Mouse (Mus musculus): ENCODE measurements at regions not wholly inside any gene's neighbourhood (a gene's known extent, or its start where the extent isn't known, plus 50 kb on each side); places are given as distances from the start of the nearest gene placed in this dataset.
"Not testable (repeated sequence)": the region's sequence is repeated elsewhere in the genome, so short reads cannot be mapped to it uniquely, and the experiment has no call there.

DNA sequence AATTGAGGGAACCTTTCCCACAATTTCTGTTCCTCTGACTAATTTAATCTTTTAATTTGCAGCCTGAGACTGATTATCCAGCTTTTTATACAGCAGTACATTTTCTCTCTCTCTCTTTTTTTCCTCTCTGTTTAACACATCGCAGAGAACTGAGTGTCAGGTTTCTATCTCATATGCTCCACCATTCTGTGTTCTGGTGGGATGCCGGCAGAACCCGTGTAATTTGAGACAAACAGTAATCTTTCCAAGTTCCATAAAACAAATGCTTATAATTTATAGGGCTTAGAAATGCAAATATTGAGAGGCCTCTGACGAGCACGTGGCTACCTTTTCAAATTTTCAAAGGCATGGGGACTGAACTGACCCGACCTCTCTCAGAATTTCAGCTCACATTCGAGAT lies 59.1 kb downstream of the Zbtb18 start:
- no peak for DNase-seq (ENCODE audit: low spot score)

DNA sequence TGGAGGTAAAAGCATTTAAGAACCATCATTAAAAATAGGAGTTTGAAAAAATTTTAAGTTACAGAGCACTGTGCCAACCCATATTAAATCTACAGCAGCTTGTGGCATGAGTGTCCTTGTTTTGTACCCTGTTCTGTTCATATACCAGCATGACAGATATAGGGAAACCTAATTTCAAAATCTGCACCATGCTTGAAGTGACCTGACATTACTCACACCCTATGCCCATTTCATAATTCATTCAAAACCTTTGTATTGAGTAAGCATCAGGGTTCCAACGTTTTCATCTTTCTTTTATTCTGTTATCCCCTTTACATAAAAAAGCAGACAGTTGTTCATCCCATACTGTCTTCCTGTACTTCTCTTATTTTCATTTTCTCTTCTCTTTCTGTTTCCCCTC lies 61.8 kb downstream of the Zbtb18 start:
- no peak for DNase-seq (ENCODE audit: low spot score)

DNA sequence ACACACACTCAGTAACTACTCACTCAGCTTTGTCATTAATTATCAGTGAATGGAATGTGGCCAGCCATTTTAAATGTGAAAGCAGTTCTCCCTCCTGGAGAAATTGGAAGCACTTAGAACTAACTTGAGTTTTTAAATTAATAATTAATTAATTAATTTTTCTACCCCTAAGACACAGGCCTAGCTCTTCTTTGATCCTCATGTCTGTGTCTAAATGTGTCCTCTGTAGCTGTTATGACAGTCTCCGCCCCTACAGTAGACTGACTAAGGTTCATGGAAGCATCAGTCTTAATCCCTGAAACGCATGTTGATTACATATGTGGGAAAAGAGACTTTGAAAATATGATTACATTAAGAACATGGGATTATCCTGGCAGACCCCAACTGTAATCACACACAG lies 62.6 kb downstream of the Zbtb18 start:
- DNase-seq (ENCODE audit: low spot score): no peak

DNA sequence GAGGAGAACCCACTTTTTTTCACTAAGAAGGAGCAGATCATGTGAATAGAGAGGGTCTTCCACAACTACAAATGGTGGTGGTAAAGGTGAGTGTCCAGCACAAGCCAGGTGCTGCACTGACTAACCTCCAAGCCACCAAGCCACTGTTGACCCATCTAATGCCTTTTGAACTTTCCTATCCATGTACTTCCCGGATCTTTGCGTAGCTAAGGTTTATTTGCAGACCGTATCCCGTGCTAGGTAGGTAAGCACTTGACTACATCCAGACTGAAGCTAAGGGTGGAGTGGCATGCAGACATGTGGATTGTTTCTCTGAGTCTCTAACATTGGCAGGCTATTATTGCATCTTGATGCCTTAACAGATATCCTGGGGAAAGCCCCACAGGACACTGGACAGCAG lies 65.2 kb downstream of the Zbtb18 start:
- DNase-seq (ENCODE audit: low spot score): not testable (repeated sequence)

DNA sequence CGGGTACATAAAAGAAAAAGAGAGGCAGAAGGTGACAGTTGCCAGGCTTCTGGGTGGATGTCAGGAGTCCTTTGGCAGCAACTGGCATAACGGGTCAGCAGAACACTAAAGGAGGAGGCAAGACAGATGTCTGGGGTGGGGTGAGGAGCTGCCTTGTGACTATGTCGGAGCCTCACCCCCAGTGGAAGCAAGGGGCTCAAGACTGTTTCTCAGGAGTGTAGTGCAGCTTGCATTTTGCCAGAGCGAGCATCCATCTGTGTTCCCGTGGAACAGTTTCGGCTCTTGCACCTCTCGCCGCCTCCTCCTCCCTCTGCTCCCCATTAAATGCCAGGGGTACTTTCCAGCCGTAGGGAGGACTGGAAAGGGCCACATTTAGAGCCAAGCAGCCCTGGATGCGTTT lies 67.6 kb downstream of the Zbtb18 start:
- DNase-seq (ENCODE audit: low spot score): no peak

DNA sequence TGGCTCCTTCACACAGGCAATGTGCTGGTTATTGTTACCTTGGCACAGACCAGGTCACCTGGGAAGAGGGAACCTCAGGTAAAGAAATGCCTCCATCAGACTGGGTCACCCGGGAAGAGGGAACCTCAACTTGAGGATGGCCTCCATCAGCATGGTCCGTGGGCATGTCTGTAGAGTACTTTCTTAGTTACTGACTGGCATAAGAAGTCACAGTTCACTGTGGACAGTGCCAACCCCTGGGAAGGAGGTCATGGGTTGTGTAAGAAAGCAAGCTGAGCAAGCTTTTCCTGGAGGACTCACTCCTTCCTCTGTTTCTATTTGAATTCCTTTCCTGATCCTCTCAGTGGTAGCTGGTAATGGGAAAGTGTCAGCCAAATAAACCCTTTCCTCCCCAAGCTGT lies 70.0 kb downstream of the Zbtb18 start:
- no peak for DNase-seq (ENCODE audit: low spot score)

DNA sequence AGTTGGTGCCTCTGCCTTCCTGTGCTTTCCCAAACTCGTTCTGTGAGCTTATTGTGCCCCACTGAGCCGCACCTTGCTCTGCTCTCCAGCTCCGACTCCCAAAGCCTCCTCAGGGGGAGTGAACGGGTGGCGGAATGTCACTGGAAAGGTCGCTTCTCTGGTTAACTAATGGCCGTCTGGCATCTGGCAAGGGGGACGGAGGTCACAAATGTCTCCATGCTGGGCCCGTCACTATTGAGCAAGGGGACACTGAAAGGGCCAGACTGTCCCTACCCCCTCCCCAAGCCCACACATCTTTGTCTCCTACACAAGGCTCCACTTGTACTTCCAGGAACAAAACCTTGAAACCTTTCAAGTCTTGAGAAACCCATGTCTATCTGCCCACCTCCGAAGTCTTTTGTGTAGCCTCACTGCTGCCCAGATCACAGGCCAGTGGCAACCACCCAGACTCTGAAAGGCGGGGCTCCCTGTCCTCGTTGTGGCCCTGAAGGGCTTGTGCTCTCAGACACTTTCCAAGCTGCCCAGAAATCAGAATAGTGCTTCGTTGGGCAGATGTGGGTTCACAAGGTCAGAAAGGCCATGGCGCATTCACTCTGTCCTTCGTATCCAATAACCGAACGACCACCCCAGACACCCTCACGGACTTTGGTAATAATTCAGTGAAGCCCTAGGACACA lies 75.9 kb downstream of the Zbtb18 start:
- no peak for DNase-seq (ENCODE audit: low spot score)

DNA sequence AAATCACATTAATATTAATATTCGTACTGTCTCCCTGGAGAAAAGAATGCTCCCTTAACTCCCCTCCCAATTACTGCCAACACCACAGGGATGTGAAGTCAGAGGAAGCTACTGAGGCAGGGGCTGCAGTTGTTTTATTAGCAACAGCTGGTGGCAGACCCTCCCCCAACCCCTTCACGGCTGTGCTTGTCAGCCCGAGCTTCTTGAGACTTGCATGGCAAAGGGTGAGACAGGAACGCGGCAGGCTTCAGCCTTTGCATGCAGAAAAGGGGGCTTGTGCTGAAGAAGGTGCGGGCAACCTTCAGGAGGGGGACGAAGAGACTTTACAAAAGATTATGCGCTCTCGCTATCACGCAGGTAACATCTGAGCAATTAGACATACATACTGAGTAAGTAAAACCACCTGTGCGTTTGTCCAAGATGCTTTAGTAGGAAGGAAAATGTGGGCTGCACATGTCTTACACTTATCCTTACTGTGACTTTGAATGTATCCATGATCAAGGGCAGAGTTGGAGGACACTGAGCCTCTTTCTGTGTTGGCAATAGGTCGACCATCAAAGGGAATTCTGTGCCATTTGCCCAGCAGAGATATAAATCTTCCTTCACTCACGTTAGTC lies 76.9 kb downstream of the Zbtb18 start:
- DNase-seq (ENCODE audit: low spot score): no peak

DNA sequence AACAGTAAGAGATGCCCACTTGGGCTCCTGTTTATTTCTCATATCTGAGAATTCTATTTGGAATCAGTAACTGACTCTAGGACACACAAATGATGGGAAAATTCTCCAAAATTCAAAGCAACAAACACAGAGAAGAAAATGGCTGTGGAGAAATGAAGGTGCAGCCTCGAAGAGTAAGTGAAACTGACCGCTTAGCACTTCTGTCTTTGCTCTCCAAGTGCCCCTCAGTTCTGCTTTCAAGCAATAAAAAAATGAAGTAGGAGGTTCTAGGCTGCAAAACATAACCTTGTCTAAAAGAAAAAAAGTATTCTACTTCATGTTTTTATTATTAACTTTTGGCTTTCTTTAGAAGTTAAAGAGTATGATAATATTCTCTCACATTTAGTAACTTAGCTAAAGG lies 79.0 kb downstream of the Zbtb18 start:
- no peak for DNase-seq (ENCODE audit: low spot score)

DNA sequence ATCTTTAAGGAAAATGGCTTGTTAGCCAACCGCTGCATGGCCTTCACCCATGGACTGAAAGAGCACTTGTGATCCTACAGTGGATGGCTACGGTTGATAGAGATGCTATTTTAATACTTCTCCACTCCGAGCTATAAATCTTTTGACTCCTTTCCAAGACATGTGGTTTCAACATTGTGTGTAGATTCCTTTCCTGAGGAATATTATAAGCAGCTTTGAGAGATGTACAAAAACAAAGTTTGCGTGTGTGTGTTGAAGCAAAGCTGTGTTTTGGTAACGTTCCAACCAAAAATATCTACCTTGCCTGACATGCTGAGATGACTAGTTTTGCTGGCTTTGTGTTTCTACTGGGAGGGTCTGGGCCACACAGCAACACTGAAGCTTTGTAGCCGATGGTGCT lies 83.0 kb downstream of the Zbtb18 start:
- no peak for DNase-seq (ENCODE audit: low spot score)

DNA sequence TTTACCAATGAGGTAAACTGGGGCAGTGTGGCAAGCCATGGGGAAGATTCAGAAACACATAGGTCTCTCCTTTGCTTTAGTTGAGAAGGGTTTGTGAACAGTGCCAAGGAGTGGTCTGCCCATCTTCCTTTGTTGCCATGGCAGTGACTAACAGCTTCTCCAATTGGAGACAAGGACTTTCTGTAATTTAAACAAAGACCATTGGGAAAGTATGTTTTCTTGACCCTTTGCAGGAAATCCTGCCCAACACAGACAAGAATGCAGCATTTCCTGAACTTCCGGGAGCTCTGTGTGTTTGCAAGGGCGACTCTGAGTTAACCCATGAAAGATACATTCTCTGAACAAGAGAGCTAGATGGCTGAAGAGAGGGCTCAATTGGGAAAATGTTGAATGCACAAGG lies 89.6 kb downstream of the Zbtb18 start:
- DNase-seq (ENCODE audit: low spot score): no peak

DNA sequence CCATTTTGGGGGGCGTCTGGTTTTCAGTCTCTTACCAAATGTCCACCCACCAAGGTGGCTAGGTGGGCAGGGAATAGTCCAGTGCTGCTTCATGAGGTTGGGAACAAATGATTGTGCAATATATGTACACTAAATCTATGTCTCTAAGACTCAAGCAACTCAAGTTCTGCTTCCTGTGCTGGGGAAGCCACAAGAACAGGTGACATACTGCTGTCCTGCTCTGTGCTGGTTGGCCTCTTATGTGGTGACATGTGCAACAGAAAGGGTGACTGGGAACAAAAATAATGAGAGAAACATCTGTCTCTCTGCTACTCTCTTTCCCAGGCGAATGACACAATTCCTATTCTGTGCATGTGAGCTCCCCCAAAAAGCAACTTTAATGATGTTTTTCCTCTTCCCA lies 90.5 kb downstream of the Zbtb18 start:
- no peak for DNase-seq (ENCODE audit: low spot score)

DNA sequence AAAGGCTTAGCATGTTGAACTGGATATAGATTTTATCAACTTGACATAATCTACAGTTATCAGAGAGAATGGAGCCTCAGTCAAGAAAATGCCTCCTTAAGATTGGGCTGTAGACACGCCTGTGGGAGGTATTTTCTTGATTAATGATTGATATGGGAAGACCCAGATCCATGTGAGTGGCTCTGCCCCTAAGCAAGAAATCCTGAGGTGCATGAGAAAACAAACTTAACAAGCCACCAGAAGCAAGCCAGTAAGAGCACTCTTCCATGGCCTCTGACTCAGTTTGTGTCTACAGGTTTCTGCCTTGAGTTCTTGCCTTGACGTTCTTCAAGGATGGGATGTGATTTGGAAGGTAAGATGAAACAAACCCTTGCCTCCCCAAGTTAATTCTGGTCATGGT lies 91.2 kb downstream of the Zbtb18 start:
- no peak for DNase-seq (ENCODE audit: low spot score)

DNA sequence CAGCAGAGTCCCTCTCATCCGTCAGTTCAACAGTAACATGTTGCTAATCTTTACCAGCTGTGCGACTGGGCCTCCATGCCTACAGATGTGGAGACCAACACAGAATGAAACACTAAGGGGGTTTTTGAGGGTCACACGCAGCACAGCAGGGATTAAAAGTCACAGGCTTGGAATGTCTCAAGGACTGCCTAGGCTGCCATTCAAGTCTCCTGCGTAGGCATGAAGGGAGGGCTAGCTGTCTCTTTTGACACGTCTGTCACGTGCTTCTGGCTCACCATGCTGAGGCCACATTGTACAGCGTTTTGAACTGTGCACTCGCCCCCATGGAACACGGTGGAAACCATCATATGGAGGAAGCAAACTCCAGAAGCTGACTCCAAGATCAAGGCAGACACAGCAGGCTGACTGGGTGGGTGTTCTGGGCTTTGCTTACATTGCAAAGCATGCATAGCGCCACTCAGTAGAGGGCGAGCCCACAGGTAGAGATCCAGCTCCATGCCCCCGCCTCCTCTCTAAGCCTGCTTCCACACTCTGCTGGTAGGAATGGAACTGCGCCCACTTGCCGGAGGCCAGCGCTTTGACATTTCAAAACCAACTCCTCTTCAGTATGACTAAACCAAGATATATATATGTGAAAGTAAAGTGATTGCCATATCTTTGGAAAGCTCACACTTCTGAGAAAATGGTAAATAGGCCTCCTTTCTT lies 103.0 kb downstream of the Zbtb18 start:
- DNase-seq (ENCODE audit: low spot score): no peak

DNA sequence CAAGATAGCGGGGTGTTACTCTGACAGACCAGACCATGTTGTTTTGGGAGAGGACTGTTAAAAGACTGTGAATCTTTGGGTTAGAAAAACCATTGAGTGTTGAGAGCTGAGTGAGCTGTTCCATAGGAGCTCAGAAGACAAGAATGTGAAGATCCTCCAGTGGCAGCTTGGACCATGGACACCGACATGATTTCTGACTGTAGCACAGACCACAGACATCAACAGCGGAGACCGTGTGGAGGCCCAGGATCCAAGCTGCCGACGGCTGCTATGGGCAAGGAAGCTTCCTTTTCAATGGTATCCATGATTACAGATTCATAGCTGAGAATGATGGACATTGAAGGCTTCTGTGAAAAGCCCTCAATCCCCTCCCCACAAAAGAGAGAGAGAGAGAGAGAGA lies 105.6 kb downstream of the Zbtb18 start:
- DNase-seq (ENCODE audit: low spot score): no peak

DNA sequence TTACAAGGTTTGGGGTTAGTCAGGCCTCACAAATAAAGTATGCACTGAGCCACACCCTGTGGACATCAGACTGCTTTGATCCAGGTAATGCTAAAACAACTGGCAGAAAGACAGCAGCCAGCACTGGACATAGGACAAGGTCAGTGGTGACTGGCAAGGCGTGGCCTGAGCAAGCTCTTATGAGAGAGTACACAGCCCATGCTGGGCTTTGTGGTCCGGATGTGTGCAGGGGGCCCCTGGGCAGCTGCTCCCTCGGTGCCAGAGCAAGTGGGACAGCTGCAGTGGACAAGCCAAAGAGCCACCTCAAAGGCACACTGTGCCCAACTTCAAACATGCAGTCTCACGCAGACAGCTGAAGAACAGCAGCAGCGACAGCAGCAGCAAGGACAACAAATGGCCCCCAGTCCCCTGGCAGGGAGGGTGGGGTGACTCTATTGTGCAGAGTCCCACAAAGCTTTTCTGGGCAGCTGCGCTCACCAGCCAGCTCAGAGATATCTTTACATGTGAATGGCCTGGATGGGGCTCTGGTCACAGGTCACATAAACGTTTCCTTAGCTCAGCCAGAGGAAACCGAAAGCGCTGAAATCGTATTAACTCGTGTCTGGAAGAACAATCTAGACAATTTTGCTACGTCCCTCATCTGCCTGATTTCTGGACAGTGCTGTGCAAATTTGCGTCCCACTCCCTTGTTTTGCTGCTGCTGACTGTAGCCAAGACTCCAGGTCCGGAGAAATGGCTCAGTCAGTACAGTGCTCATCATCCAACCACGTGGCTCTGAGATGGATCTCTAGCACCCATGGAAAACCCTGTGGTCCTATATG lies 113.5 kb downstream of the Zbtb18 start:
- DNase-seq (ENCODE audit: low spot score): peak; percentile 60

DNA sequence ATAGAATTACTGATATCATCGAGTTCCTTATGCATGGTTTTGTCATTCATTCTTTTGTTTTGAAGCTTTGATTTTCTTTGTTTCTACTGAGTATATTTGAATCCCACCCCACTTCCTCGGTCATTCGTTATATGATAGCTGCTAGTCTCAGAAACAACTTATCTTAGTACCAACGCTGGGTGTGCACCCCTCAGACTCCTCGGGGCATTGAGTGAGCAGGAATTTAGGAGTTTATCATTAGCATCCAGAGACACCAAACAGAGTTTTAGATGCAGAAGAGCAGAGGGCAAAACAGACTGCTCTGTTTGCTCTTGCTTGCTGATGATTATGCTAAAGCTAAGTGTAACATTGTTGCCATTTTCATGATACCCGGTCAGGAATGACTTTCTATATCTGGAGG lies 115.3 kb downstream of the Zbtb18 start:
- DNase-seq (ENCODE audit: low spot score): no peak

DNA sequence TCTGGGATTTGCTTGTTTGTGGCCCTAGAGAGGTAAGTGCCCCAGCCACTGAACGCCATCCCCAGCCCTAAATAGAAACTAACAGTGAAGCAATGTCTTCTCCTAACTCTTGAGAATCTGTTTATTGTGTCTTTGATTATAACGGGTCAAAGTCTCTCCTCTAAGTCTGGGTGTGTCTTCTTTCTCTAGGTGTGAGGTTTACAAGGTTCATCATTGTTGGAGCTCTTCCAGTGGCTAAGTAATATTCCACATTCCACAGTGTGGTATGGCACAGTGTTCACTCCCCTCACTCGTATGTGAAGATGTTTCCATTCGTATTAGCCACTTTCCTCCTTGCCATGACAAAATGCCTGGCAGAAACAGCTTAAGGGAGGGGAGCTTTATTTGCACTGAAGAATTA lies 115.7 kb downstream of the Zbtb18 start:
- no peak for DNase-seq (ENCODE audit: low spot score)

DNA sequence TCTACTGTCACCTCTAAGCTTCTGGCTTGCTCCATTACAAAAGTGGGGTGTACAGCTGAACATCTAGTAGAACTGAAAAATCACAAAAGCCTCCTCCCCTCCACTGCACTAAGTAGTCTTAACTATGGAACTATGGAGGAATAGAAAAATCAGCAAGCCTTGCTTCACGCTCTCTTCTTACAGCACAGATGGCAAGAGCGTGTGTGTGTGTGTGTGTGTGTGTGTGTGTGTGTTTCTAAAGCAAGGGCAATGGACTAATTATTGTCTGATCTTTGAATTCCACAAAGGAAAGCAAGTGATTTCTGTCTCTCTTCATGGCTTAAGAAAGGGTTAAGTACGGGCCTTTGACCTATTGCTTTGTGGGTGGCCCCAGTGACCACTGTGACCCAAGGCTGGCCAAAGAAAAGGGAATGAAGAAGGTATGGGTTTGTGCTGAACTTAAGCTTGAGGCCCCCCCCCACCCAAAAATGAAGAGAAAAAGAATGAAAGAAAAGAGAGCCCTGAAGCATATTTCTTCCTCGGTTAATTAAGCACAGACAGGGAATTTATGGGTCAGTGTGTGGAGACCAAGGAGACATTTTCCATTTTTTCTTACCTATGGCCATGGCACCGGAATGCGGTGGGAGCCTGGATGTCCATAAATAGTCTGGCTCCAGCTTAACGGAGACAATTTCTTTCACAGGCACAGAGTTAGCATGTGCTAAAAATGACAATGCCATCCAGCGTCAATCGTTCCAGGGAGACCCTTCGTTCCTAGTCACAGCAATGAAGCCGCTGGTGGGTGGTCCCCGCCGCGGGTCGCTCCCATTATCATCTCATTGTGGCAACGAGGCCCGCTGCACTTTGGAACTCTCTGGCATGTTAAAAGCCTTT lies 119.8 kb downstream of the Zbtb18 start:
- DNase-seq (ENCODE audit: low spot score): no peak

DNA sequence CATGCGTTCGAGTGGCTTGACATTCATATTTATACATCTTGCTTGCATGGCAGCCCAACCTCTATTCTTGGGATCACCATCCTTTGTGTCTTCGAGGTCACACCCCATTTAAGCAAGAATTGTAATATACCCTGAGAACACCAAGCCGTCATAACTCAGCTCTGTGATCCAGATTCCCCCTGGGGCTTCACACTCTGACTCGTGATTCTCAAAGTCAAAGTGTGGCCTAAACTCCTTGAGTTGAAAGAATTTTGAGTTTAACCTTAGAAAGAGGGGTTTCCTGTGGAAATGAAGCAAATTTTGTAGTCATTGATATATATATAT lies 120.4 kb downstream of the Zbtb18 start:
- no peak for DNase-seq (ENCODE audit: low spot score)

DNA sequence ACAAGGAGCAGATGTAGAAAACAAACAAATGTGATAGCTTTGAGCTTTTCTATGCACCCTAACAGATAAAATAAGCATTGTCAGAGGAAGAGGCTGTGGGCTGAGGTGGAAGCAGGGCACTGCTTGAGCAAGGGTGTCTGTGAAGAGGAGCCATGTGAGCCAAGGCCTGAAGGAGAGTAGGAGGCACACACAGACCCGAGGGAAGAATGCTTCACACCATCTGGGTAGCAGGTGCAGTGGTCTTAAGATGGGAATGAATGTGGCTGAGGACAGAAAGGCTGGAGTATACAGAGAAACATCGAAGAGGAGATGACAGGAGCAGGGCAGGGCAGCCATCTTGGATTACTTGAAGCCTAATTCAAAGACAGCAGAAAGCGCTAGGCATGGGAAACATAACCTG lies 123.5 kb downstream of the Zbtb18 start:
- DNase-seq (ENCODE audit: low spot score): no peak

Measured in MN1 (cell line).